Mouse (Mus musculus) stomach, embryonic 14.5 days (tissue): ENCODE measurements around the gene Uvrag. TPM values are rescaled to one million over a fixed set of nuclear protein-coding genes. Genes with fewer than 3 reads are reported as not detected.

Experiments used
- ATAC-seq: fragments of 200-750 bp; cut with Nextera tagmentation; 2 replicates; pipeline ENCODE4 v1.8.0; 2017; ENCODE audit warnings: low read depth, moderate TSS enrichment; ENCODE audit not compliant: insufficient number of reproducible peaks, insufficient read depth, low FRiP score
- H3K27ac ChIP-seq: fragments of 300-500 bp; sonication (generic); 2 replicates; pipeline ENCODE4 v1.5.1; 2014; ENCODE audit warnings: mild to moderate bottlenecking, low read length, moderate library complexity, mixed read lengths
- H3K27me3 ChIP-seq: fragments of 300-500 bp; sonication (generic); 2 replicates; pipeline ENCODE4 v1.6.1; 2014; ENCODE audit warnings: low read length, control low read depth, mixed read lengths; ENCODE audit not compliant: control insufficient read depth, insufficient read depth
- H3K36me3 ChIP-seq: fragments of 300-500 bp; sonication (generic); 2 replicates; pipeline ENCODE4 v1.6.1; 2014; ENCODE audit warnings: mild to moderate bottlenecking, control low read depth, low read length, moderate library complexity, mixed read lengths; ENCODE audit not compliant: control insufficient read depth, insufficient read depth
- H3K4me1 ChIP-seq: fragments of 300-500 bp; sonication (generic); 2 replicates; pipeline ENCODE4 v1.6.1; 2014; ENCODE audit warnings: low read length, control low read depth, mixed read lengths; ENCODE audit not compliant: control insufficient read depth, insufficient read depth
- H3K4me2 ChIP-seq: fragments of 300-500 bp; sonication (generic); replicated peaks from 2 replicates; pipeline ENCODE4 v1.6.1; 2014; ENCODE audit warnings: low read depth, low read length, control low read depth
- H3K4me3 ChIP-seq: fragments of 300-500 bp; sonication (generic); 2 replicates; pipeline ENCODE4 v1.5.1; 2014; ENCODE audit warnings: low read depth, low read length, control low read depth
- H3K9ac ChIP-seq: fragments of 300-500 bp; sonication (generic); replicated peaks from 2 replicates; pipeline ENCODE4 v1.6.1; 2014; ENCODE audit warnings: low read depth, mild to moderate bottlenecking, control low read depth, low read length, moderate library complexity, mixed read lengths
- H3K9me3 ChIP-seq: fragments of 300-500 bp; sonication (generic); 2 replicates; pipeline ENCODE4 v1.6.1; 2016; ENCODE audit warnings: low read depth, low read length, control low read depth; ENCODE audit not compliant: control insufficient read depth
- WGBS: fragments of 180-500 bp; shearing (Covaris S2); extraction: QIAGEN DNeasy Blood & Tissue Kit; methylation state at CpG from one replicate; pipeline ENCODE4 v1.1.7; 2014; 5-methylcytosine and 5-hydroxymethylcytosine counted together
- polyA plus RNA-seq: library from polyadenylated mRNA; unstranded; fragments of >200 nt; fragmentation: Nextera tagmentation; extraction: Ambion mirVana; gene quantifications from 2 replicates; pipeline ENCODE4 v1.2.1, GENCODE M21; 2014

Gene Uvrag
- 22.0 and 23.9 TPM in 2 replicates for polyA plus RNA-seq

- peak within 1 kb of the TSS; percentile 97 for H3K4me3 ChIP-seq
- H3K36me3 ChIP-seq: no peaks in the 10 kb centered on the region
- no peaks in the 10 kb centered on the region for H3K27me3 ChIP-seq
- H3K27ac ChIP-seq: peak within 1 kb of the TSS; percentile 86
- WGBS: under 1% methylated on average over 51 of the region's 51 CpGs
- H3K4me1 ChIP-seq: peaks cover 9% of the 10 kb centered on the region; the same call in 1 of the 2 replicates
- no peaks in the 10 kb centered on the region for H3K9me3 ChIP-seq
- H3K4me2 ChIP-seq: peak within 1 kb of the TSS; percentile 72
- ATAC-seq: peak; percentile 98
- peak within 1 kb of the TSS; percentile 85 for H3K9ac ChIP-seq
Observed at GRCm38 (mm10) chr7:99140984-99141918, at the start of gene Uvrag. Gene Uvrag (minus strand): TSS chr7:99141141.

DNA sequence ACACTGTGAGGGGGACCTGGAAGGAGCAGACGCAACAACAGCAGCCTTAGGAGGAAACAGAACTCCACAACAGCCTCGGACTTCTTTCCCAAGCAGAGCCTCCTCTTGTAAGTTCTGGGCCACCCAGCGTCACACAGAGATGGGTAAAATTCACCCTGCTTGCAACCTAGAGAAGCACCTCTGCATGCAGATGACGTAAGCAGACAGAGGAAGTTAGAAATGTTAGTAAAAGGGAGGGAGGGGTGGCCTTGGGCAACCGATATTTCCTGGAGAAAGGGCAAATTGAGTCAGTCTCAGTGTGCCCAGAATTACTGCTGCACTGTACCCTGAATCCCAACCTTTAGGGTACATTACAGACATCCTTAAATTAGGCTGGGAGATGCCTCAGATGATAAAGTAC, 48.9 kb upstream of the Uvrag start:
- no peak for ATAC-seq
- WGBS: 78% methylated on average over 5 of the region's 5 CpGs
- Histone ChIP-seq H3K4me3 (no peak overlapping the region), H3K9me3 (no peaks in the 10 kb centered on the region), H3K4me2 (no peak overlapping the region), H3K27me3 (no peaks in the 10 kb centered on the region), H3K9ac (no peak overlapping the region), H3K27ac (no peak overlapping the region), H3K36me3 (no peaks in the 10 kb centered on the region), H3K4me1 (no peaks in the 10 kb centered on the region)

GRCm38 (mm10) chr7:99188630-99189029, 47.7 kb upstream of the Uvrag start:
- H3K4me2 ChIP-seq: no peak overlapping the region
- H3K9me3 ChIP-seq: no peaks in the 10 kb centered on the region
- 80% methylated on average over 6 of the region's 6 CpGs for WGBS
- no peak overlapping the region for H3K4me3 ChIP-seq
- ATAC-seq: no peak
- no peaks in the 10 kb centered on the region for H3K27me3 ChIP-seq
- no peak overlapping the region for H3K9ac ChIP-seq
- no peaks in the 10 kb centered on the region for H3K36me3 ChIP-seq
- H3K27ac ChIP-seq: no peak overlapping the region
- H3K4me1 ChIP-seq: no peaks in the 10 kb centered on the region

DNA sequence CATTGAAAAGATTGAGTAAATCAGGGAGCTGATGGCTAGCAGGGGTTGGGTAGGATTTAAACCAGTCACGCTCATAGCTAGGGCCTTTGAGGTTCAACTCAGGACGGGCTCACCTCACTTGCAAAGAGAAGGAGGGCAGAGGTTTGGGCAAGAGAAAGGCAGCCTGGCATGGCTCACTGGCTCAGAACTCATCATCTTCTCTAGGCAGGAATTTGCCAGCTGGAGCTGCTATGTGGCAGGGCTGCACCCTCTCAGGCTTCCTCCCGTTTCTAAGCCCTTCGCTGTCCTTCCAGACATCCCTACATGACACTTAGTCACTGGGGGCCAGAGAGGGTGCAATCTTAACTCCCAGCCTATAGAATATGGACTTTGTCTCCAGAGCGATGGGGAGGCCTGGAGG, 46.5 kb upstream of the Uvrag start:
- Histone ChIP-seq H3K9me3 (no peaks in the 10 kb centered on the region), H3K4me1 (no peaks in the 10 kb centered on the region), H3K27ac (no peak overlapping the region), H3K36me3 (no peaks in the 10 kb centered on the region), H3K4me2 (no peak overlapping the region), H3K9ac (no peak overlapping the region), H3K27me3 (no peaks in the 10 kb centered on the region), H3K4me3 (no peak overlapping the region)
- 82% methylated on average over 5 of the region's 5 CpGs for WGBS
- ATAC-seq: no peak

DNA sequence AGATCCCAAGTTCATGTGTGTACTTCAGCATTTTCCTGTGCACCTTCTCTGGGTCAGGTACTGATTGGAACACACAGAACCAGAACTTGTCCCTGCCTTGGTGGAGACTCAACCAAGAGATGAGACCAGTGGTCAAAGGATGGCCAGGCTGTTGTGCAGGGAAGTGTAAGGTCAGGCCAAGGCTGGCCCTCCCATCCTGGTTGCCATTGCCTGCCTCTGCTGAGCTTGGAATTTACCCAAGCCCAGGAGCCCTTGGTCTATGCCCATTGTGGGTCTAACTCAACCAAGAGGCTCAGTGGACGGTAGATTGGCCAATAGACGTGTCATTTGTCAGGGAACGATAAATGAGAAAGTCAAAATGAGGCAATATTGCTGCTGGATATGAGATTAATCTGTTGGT, 44.5 kb upstream of the Uvrag start:
- H3K9ac ChIP-seq: no peak overlapping the region
- H3K27me3 ChIP-seq: no peaks in the 10 kb centered on the region
- ATAC-seq: no peak
- peaks cover 3% of the 10 kb centered on the region; the same call in 1 of the 2 replicates for H3K4me1 ChIP-seq
- H3K27ac ChIP-seq: no peak overlapping the region
- WGBS: 85% methylated on average over 3 of the region's 3 CpGs
- no peak overlapping the region for H3K4me3 ChIP-seq
- H3K9me3 ChIP-seq: no peaks in the 10 kb centered on the region
- H3K4me2 ChIP-seq: no peak overlapping the region
- H3K36me3 ChIP-seq: no peaks in the 10 kb centered on the region

DNA sequence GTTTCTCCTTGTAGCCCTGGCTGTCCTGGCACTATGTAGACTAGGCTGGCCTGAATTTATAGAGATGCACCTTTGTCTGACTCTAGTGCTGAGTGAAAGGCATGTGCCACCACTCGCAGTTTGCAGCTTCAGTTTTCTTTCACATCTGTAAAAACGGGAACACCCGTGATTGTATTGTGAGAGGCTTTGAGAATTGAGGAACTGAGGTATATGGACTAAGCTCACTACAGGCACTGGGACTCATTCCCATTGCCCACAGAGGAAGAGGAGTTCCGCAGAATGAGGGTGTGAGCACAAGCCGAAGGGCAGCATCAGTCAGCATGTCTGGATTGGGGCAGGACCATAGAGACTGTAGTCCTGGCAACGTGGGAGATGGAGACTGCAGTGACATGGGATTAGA, 42.8 kb upstream of the Uvrag start:
- no peaks in the 10 kb centered on the region for H3K9me3 ChIP-seq
- H3K27ac ChIP-seq: no peak overlapping the region
- H3K36me3 ChIP-seq: no peaks in the 10 kb centered on the region
- WGBS: 74% methylated on average over 6 of the region's 6 CpGs
- no peak overlapping the region for H3K4me3 ChIP-seq
- ATAC-seq: no peak
- no peak overlapping the region for H3K4me2 ChIP-seq
- no peaks in the 10 kb centered on the region for H3K27me3 ChIP-seq
- H3K4me1 ChIP-seq: peaks cover 3% of the 10 kb centered on the region; the same call in 1 of the 2 replicates
- no peak overlapping the region for H3K9ac ChIP-seq

GRCm38 (mm10) chr7:99182432-99183172, 41.7 kb upstream of the Uvrag start, which contains the start of gene Dgat2:
Gene Dgat2 (minus strand): TSS chr7:99182719.
- Histone ChIP-seq H3K4me3 (peak within 1 kb of the TSS; percentile 53), H3K27me3 (no peaks in the 10 kb centered on the region), H3K4me2 (peak within 1 kb of the TSS; percentile 90), H3K36me3 (no peaks in the 10 kb centered on the region), H3K4me1 (peaks cover 3% of the 10 kb centered on the region; the same call in 1 of the 2 replicates), H3K27ac (peak within 1 kb of the TSS; percentile 77), H3K9me3 (no peaks in the 10 kb centered on the region), H3K9ac (peak within 1 kb of the TSS; percentile 49)
- under 1% methylated on average over 63 of the region's 63 CpGs for WGBS
- peak; percentile 91 for ATAC-seq

- H3K27me3 ChIP-seq: no peaks in the 10 kb centered on the region
- H3K27ac ChIP-seq: no peak overlapping the region
- peak overlapping the region; percentile 49 for H3K9ac ChIP-seq
- 22% methylated on average over 14 of the region's 14 CpGs for WGBS
- no peaks in the 10 kb centered on the region for H3K9me3 ChIP-seq
- peak overlapping the region; percentile 53 for H3K4me3 ChIP-seq
- peaks cover 3% of the 10 kb centered on the region; the same call in 1 of the 2 replicates for H3K4me1 ChIP-seq
- 0 out of 2 replicates have a peak, but pooled peaks have one; percentile 7 for ATAC-seq
- no peaks in the 10 kb centered on the region for H3K36me3 ChIP-seq
- peak overlapping the region; percentile 90 for H3K4me2 ChIP-seq
Observed at GRCm38 (mm10) chr7:99181619-99182431, 40.9 kb upstream of the Uvrag start.
